Mouse (Mus musculus): ENCODE data around the gene Fam241b.
A peak's percentile ranks its signal among the peaks of the same experiment; 100 is the strongest.

Gene Fam241b

DNA sequence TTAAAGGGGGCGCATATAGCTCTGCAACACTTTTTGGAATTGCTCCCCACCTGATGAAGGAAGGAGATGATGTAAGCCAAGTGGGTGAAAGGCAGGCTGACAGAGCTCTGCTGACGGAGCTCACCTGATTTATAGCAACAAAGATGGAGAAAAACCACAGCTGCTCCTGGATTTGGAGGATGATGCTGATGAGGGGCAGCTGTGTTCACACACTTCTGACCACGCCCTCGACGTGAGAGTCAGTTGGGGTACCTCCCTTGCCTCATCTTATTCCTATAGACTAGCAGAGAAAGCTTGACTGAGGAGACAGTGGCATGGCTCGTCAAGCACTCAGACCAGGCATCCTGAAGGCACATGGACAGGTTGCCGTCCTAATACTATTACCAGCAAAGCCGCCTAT is at the start of gene Fam241b:
Fam241b (minus strand) TSS at position 101 of the 400 bp plus-strand sequence.
- no peak for DNase-seq

DNA sequence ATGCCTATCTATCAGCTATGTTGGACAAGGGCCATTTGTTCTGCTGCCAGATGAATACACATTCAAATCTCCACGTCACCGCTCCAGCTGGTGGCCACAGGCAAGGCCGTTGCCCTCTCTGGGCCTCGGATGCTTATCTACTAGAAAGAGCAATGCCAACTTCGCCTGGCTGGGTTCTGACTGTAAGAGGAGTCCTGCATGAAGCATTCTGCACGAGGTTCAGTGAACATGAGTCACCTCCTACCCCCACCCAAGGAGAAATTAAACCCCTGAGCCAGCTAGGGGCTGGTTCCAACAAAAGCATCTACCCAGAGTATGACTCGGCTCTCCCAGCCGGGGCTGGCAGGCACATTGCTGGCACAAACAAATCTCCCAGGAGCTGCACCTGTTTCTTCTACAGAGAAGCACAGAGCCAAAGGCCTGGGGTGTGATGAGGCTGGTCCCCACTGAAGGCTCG is 49.0 kb upstream of the Fam241b start:
- no peak for DNase-seq

DNA sequence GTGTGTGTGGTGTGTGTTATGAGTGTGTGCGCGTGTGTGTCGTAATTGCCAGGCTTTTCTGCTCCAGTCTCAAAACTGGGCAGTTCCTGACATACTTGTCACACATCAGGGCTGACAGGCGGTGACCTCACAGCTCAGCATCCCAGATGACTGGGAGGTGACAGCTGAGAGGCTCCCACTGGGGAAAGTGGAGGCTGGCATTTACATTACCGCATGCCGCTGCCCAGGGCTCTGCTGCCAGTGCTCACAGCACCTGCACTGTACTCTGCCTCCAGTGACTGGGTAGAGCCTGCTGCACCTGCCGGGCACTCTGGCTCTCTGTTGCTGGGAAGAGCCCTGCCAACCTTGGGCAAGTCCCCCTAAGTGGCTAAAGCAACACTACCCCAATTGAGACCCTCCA is 47.1 kb upstream of the Fam241b start:
- peak; percentile 31 for DNase-seq

DNA sequence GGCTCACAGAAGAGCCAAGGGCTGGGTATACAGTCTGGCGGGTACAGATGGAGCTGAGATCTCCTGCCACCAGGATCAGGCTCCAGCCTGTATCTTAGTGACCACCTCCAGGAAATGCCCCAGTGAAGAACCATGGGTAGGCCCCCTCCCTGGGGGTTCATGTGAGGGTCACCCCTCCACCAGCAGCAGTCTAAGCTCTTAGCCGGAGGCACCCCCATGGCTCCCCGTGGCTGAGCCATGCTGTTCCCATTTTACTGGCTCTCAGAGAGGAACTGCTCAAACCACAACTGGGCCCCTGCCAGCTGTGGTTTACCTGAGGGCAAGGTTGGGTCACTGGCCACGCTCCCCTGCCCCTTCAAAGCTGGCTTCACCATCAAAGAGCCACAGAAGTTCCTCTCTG is 46.2 kb upstream of the Fam241b start:
- DNase-seq: no peak

DNA sequence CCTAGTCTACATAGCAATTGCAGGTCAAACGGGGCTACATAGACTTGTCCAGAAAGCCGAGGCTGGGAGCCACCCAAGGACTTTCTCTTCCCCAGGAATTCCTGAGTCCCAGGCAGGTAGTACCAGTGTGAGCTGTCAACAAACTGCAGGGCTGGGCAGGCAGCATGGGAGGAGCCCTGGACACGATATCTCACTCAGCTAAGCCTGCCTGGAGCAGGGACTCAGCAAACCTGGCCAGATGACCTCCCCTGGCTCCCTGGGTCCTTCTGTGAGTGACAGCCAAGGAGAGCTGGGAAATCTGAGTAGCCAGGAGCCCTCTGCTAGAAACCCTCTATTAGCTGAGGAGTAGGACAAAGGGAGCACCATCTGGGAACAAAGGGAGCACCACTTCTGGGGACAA is 45.6 kb upstream of the Fam241b start:
- DNase-seq: no peak

DNA sequence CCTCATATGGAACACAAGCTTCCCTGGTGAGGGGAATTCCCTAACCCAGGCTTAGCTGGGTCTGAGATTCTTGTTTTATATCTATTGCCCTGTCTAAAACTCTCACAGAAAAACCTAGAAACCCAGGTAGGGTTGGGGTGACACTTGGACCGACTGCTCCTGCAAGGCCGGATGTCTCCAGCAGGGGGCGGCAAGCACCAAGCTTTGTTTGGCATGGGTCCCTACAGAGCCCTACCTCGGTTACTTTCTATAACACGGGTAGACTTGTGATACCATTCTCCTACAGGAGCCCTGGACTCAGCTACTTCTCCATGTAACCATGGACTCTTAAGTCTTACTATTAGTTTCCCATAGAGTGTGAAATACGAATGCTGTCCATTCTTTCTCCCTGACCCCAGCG is 43.2 kb upstream of the Fam241b start:
- peak; percentile 85 for DNase-seq

DNA sequence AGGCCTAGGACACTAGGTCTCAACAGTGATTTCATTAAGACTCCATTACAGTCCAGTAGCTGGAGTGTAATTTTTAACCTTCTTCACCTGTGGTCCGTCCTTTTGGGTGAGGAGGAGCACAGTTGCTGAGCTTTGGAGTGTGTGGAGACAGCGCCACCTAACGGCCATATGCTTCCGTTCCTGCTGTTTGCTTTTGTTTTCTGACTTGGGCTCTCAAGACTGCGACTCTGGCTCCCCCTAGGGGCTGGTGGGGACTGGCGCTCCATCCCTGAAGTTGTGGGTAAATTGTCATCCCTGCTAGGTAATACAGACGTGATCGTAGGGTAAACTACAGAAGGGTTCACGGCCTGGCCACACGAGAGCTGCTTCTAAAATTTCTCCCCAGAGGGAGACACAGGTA is 39.3 kb upstream of the Fam241b start:
- DNase-seq: peak; percentile 93

DNA sequence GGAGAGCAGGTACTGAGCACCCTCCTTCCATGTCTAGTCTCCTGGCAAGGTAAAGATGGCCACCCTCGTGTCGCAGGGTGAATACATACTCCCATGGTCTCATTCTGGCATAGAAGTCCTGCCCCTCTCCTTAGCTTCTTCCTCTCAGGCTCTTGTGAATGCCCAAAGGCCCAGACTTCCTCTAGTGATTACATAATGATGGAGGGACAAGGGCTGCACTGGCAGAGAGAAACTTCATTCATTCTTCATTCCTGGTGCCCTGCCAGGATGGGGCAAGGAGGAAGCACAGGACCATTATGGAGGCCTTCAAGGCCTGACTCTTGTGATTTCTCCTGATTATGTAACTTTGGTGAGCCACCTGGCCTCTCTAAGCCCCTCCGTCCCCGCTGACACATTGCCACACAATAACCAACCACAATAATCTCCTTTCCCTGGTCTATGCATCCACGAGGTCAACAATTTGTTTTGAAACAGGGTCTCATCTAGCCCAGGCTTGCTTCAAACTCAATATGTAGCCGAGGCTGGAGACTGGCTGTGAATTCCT is 38.8 kb upstream of the Fam241b start:
- no peak for DNase-seq

DNA sequence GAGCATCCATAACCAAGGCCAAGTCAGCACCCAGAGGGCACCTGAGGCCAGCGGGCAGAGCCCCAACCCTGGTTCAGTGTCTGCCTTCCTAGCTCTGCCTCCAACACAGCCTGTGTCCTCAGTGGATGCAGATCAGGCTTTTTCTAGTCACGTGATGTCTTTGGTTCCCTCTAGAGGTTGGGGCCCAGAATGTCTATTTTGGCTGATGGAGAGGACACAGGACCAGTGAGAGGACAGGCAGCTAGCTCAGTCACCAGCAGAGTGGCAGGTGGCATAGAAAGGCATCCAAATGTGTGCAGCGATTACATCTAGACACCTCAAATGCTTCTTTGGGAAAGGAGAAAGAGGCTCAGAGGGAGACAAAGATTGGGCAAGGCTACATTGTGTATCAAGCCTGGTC is 38.0 kb upstream of the Fam241b start:
- DNase-seq: no peak

DNA sequence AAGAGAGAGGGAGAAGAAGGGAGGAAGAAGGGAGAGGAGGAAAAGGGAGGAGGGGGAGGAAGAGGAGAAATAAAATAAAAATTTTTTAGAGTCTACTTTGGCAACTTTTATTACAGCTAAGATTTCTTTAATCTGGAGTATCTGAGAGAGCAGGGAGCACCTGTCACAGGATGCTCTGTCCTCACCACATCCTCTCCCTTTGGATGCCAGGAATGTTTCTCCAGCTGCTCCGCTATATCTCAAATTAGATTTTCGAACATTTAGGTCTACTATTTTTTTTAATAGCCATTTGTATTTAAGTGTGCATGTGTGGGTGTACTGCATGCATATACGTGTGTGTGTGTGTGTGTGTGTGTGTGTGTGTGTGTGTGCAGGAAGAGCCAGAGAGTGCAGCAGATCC is 36.2 kb upstream of the Fam241b start:
- no peak for DNase-seq

DNA sequence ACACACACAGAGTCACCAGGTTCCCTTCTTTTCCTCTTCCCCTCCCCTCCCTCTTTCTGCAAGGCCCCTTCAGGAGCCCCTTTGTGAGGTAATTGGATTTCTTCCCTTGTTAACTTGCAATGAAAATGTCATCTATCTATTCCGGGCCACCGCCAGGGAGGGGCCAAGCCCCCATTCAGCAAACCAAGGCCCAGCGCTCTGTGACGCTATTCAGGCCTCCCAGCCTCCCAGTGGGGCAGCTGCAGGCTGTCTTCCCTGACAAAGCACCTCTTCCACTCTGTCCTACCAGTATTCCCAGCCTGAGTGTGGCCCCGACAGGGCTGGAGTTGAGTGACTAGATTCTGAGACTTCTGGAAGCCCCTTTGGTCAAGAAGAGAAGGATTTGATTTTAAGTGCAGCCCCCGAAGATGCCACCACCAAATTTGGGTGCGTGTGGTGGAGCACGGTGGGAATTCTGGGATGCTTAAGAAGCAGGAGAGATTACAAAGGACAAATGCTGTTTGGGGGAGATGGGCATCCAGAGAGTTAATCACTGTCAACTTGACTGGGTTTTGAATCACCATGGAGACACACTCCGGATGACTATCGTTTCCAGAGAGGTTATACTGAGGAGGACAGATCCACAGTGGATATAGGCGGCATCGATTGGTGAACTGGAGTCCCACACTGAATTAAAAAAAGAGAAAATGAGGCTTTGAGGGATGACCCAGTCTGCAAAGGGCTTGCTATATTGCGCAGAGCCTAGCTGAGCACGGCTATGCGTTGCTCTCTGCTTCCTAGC is 31.0 kb upstream of the Fam241b start:
- no peak for DNase-seq

DNA sequence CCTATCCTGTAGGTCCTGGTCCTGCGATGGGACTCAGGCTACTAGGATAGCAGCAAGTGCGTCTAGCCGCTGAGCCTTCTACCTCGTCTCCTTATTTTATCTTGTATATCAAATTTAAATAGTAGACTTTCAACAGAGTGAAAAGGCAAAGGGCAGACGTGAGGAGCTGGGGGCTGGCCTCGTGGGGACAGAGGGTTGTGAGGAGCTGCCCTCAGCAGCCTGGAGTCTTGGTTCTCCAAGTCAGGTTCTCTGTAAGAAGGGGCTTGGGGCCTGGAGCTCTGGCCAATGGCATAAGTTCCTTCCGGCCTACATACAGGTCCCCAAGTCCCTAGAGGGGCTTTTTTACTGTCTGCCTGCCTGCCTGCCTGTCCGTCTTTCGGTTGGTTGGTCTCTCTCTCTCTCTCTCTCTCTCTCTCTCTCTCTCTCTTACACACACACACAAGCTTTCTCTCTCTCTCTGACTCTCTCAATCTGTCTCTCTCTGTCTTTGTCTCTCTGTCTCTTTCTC is 30.3 kb upstream of the Fam241b start:
- no peak for DNase-seq

DNA sequence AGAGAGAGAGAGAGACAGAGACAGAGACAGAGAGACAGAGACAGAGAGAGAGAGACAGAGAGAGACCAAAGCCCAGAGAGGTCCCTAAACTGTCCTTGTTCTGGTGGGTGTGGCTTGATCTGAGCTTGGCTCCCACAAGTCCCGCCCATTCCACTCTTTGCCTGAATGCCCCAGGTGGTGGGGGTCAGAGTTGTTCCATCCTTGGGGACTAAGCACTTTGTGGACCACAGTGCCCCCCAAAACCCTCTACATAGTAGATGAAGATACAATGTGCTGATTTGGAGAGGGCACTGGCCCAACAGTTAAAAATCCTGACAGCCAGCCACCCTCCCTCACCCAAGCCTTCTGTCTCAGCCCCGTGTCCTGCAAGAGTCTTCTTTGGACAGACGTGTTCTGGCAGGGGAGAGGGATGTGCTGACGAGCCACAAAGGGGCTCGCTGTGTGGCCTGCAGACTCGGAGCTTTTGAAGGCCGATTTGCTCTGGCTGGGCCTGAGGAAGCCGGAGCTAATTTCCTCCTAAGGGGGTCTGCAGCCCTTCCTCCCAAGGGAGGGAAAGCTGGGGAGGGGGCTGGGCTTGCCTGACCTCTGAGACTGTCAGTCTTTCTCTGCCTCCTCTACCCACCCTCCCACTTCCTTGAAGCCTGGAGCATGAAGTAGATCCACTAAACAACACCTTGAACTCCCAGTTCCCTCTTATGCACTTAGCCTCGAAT is 29.3 kb upstream of the Fam241b start:
- DNase-seq: no peak

DNA sequence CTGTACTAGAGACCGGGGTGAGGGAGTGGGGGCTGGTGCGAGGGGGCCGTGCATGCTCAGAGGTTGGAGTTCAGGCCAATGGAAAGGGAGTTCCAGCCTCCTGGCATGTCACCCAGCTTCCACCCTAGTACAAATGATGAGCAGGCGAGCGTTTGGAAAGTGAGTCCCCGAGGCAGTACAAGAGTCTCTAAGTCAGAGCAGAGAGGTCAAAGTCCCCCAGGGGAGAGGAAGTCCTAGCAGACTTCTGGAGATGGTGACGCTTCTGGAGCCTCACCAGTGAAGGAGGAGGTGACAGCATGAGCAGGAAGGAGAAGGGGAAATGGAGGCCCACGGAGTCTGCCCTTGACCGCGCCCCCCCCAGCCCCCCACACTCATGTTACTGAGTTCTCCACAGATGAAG is 18.7 kb upstream of the Fam241b start:
- DNase-seq: no peak

DNA sequence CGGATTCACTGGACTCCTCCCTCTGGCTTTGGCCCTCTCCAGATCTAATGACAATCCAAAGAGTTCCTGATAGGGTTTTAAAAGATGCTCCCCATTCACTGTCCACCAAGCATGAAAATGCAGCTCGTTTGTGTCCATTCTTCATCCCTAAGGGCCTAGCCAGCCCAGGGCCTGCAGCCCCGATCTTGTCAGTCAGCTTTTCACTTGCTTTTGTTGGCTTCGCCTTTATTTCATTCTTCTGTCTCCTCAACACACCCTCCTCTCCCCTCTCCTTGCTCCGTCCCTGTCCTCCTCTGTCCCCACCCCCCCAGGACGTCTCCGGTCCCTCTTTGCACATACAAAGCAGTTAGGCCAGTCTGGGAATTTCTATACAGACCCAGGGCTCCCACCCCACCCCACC is 6.2 kb upstream of the Fam241b start:
- no peak for DNase-seq

DNA sequence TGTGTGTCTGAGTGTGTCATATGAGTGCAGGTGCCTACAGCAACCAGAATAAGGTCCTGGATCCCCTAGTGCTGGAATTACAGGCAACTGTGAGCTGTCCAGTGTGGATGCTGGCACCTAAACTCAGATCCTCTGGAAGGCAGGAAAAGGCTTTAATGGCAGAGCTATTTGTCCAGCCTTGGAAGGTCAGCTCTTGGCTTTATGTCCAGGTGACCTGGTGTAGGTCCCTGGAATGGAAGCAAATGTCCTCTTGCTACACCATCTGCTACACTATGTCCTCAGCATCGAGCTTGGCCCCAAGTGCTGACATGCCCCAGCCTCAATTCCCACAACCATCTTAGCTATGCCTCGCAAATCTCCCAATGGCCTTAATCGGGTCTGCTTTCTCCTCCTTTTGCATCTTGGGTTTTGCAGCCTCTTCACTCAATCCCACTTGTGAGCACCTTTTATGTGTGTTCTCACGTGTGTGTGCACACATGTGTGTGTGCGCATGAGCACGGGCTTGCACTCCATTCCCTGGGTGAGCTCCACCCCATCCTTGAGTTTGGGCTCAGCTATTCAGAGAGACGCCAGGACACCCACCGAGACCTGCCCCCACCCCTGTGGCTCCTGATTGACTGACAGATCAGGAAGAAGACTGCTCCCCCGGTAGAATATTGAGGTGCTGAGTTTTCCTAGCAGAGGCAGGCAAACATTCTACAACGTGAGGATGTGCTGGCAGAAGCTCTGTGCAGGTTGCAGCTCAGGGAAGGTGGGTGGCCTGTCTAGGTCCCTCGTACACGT is 3.9 kb upstream of the Fam241b start:
- DNase-seq: no peak

DNA sequence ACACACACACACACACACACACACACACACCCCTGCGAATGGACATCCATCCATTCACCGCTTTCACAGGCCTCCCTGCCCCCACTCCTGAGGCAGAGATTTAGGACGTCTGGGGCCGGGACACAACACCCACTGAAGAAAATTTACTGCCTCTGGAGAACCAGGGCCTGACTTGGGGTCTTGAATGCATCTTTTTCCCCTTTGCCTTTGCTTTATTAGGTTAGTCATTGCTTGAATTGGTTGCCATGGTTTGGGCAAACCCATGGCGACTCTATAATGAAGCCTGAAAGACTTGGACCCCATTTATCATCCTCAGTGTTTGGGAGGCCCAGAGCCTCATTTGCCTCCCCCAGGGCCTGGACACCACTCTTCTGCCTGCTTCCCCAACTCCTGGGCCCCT is 2.2 kb upstream of the Fam241b start:
- no peak for DNase-seq

DNA sequence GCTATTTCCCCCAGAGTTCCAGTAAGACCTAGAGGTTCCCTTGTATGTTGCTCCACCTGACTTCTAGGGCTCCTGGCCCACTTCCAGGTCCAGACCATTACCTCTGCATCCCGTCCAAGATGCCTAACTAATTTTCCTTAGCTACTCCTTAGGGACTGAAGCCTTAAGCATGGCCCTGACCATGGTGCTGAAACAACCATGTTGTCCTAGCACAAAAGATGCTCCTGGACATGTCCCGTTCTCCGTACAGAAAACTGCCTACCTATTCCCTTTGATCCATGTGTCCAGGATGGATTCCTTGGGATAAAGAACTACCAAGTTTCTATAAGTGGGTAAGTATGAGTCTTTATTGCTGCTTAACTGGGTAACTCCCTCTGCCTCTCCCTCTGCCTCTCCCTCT is 5.7 kb downstream of the Fam241b start:
- no peak for DNase-seq

DNA sequence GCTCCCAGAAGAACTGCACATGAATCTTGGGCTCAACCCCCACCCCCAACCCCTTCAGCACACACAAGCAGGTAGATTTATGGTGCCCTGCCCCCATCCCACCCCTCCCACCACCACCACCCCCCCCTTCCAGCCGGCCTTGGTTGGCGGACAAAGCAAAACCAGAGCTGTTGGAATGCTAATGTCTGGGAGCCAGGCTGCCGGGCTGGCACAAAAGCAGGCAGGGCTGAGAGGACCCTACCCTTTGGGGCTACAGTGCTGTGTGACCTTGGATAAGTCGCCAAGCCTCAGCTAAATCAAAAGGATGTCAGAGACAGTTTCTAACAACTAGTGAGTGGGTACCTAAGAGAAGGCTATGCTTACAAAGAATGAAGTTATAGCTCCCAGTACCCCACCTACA is 6.6 kb downstream of the Fam241b start:
- no peak for DNase-seq

DNA sequence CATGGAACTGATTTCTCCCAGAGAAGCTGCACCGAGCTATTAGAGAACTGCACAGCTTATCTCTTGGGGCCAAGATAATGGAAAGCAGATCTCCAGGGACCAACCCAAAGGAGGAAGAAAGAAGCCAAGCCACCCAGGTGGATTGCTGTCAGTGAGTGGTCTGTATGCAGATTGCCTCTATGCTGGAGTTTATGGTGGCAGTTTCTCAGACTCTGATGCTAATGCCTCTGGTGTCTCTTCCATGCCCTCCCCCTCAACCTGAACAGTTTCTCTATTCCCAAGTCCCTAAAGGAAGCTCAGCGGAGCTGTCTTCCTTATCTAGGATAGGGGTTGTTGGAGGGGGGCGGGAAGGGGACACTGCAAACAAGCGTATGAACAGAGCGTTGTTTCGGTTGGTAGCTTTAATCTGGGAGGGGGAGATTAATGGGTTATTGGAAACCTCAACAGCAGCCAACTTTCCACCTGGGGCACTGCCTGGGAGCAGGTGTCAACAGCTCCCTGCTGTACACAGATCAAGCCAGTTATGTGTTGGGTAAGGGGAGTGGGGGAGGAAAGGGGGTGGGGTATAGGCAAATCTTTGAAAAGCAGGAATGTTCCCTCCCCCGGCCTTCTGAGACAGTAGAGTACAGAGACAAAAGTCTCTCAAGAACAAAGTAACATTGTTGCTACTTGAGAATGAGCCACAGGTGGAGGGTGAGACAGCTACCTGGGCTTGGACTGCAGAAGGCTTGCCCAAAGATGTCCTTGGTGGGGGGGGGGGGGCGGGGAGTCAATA is 7.8 kb downstream of the Fam241b start:
- no peak for DNase-seq

DNA sequence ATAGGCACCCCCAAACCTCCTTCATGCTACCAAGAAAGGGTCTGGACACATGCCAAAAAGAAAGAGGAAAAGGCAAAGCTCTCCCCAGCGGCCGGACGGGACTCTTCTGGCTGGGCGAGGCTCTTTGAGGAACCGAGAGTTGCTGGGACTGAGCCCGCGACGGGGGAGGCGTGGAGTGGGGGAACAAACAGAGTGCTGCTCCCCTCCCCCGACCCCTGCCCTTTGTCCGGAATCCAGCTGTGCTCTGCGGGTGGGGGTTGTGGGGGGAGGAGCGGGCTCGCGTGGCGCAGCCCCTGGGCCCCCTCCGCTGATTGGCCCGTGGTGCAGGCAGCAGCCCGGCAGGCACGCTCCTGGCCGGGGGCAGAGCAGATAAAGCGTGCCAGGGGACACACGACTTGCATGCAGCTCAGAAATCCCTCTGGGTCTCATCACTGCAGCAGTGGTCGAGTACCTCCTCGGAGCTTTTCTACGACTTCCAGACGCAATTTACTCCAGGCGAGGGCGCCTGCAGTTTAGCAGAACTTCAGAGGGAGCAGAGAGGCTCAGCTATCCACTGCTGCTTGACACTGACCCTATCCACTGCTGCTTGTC is 10.9 kb downstream of the Fam241b start, which contains the start of gene Neurog3:
Neurog3 (plus strand) TSS at position 400 of the 591 bp plus-strand sequence.
- no peak for DNase-seq

Measured in thymus, postnatal 25 days (tissue).